Mouse (Mus musculus) midbrain, embryonic 11.5 days (tissue): ENCODE data around the gene Inka1. TPM values are rescaled to one million over a fixed set of nuclear protein-coding genes. Genes with fewer than 3 reads are reported as not detected.

Experiments
- ATAC-seq: fragments of 200-750 bp; cut with Nextera tagmentation; 2 replicates; pipeline ENCODE4 v1.8.0; 2017; ENCODE audit warnings: moderate TSS enrichment, moderate library complexity; ENCODE audit not compliant: low FRiP score
- DNase-seq: peaks from one replicate; pipeline ENCODE4 v3.0.0; 2015; ENCODE audit warnings: low spot score; ENCODE audit errors: missing footprints
- H3K27ac ChIP-seq: fragments of 300-500 bp; sonication (generic); 2 replicates; pipeline ENCODE4 v1.5.1; 2014; ENCODE audit warnings: low read depth, low read length
- H3K27me3 ChIP-seq: fragments of 300-500 bp; sonication (generic); 2 replicates; pipeline ENCODE4 v1.6.1; 2014; ENCODE audit warnings: mild to moderate bottlenecking, low read length, moderate library complexity, mixed read lengths; ENCODE audit not compliant: control insufficient read depth, insufficient read depth
- H3K36me3 ChIP-seq: fragments of 300-500 bp; sonication (generic); 2 replicates; pipeline ENCODE4 v1.6.1; 2014; ENCODE audit warnings: mild to moderate bottlenecking, low read length, moderate library complexity, mixed read lengths; ENCODE audit not compliant: control insufficient read depth, insufficient read depth
- H3K4me1 ChIP-seq: fragments of 300-500 bp; sonication (generic); 2 replicates; pipeline ENCODE4 v1.6.1; 2014; ENCODE audit warnings: low read length; ENCODE audit not compliant: control insufficient read depth, insufficient read depth
- H3K4me2 ChIP-seq: fragments of 300-500 bp; sonication (generic); 2 replicates; pipeline ENCODE4 v1.6.1; 2014; ENCODE audit warnings: mild to moderate bottlenecking, moderate library complexity
- H3K4me3 ChIP-seq: fragments of 300-500 bp; sonication (generic); 2 replicates; pipeline ENCODE4 v1.5.1; 2014; ENCODE audit warnings: low read depth, low read length
- H3K9ac ChIP-seq: fragments of 300-500 bp; sonication (generic); 2 replicates; pipeline ENCODE4 v1.6.1; 2014; ENCODE audit warnings: low read length
- H3K9me3 ChIP-seq: fragments of 300-500 bp; sonication (generic); 2 replicates; pipeline ENCODE4 v1.6.1; 2016; ENCODE audit warnings: low read length; ENCODE audit not compliant: control insufficient read depth
- WGBS: fragments of 180-500 bp; shearing (Covaris S2); extraction: QIAGEN DNeasy Blood & Tissue Kit; methylation state at CpG from one replicate; pipeline ENCODE4 v1.1.7; 2014; 5-methylcytosine and 5-hydroxymethylcytosine counted together
- polyA plus RNA-seq: library from polyadenylated mRNA; unstranded; fragments of >200 nt; fragmentation: Nextera tagmentation; extraction: Ambion mirVana; gene quantifications from 2 replicates; pipeline ENCODE4 v1.2.1, GENCODE M21; 2014

Inka1 gene
- polyA plus RNA-seq, 1 experiment from 2014 or later = 25.3 TPM

GRCm38 (mm10) chr9:108008041-108008440 is 22.4 kb upstream of the Inka1 start:
- no peak overlapping the region for H3K9ac ChIP-seq
- no peaks in the 10 kb centered on the region for H3K9me3 ChIP-seq
- H3K27me3 ChIP-seq = no peaks in the 10 kb centered on the region
- H3K4me1 ChIP-seq = peaks cover 9% of the 10 kb centered on the region
- DNase-seq (no peak), ATAC-seq (no peak)
- no peak overlapping the region for H3K27ac ChIP-seq
- H3K4me3 ChIP-seq = no peak overlapping the region
- peaks cover 3% of the 10 kb centered on the region; the same call in 1 of the 2 replicates for H3K36me3 ChIP-seq
- no peak overlapping the region for H3K4me2 ChIP-seq
- 91% methylated on average over 5 of the region's 5 CpGs for WGBS

GRCm38 (mm10) chr9:108003531-108003890 is 17.8 kb upstream of the Inka1 start:
- Histone ChIP-seq H3K4me1 (peaks cover 9% of the 10 kb centered on the region), H3K4me2 (peak overlapping the region; percentile 81), H3K4me3 (peak overlapping the region; percentile 75), H3K27ac (no peak overlapping the region), H3K9me3 (no peaks in the 10 kb centered on the region), H3K27me3 (no peaks in the 10 kb centered on the region), H3K9ac (peak overlapping the region; percentile 93), H3K36me3 (no peaks in the 10 kb centered on the region)
- no peak for DNase-seq
- WGBS = 25% methylated on average over 8 of the region's 8 CpGs
- ATAC-seq = no peak

GRCm38 (mm10) chr9:108002778-108003530 is 17.3 kb upstream of the Inka1 start:
- DNase-seq (peak; percentile 95), ATAC-seq (no peak)
- Histone ChIP-seq H3K4me1 (peaks cover 9% of the 10 kb centered on the region), H3K36me3 (no peaks in the 10 kb centered on the region), H3K9me3 (no peaks in the 10 kb centered on the region), H3K27me3 (no peaks in the 10 kb centered on the region), H3K9ac (peak overlapping the region; percentile 93), H3K4me3 (peak overlapping the region; percentile 75), H3K27ac (peak overlapping the region; percentile 73), H3K4me2 (peak overlapping the region; percentile 81)
- 1% methylated on average over 50 of the region's 50 CpGs for WGBS

GRCm38 (mm10) chr9:108001922-108002770 is 16.5 kb upstream of the Inka1 start, which contains the start of gene Ip6k1:
Gene Ip6k1, plus strand, starts transcription at chr9:108002501.
- ATAC-seq = peak; percentile 100
- peak within 1 kb of the TSS; percentile 75 for H3K4me3 ChIP-seq
- peak; percentile 100 for DNase-seq
- peaks cover 9% of the 10 kb centered on the region for H3K4me1 ChIP-seq
- under 1% methylated on average over 49 of the region's 51 CpGs for WGBS
- H3K27me3 ChIP-seq = no peaks in the 10 kb centered on the region
- no peaks in the 10 kb centered on the region for H3K36me3 ChIP-seq
- peak within 1 kb of the TSS; percentile 81 for H3K4me2 ChIP-seq
- H3K9me3 ChIP-seq = no peaks in the 10 kb centered on the region
- peak within 1 kb of the TSS; percentile 73 for H3K27ac ChIP-seq
- peak within 1 kb of the TSS; percentile 93 for H3K9ac ChIP-seq

GRCm38 (mm10) chr9:107996049-107996448 is 10.4 kb upstream of the Inka1 start, which contains the start of gene Gm20662:
Gene Gm20662, plus strand, starts transcription at chr9:107996349.
- DNase-seq (no peak), ATAC-seq (no peak)
- H3K4me1 ChIP-seq = no peaks in the 10 kb centered on the region
- no peak within 1 kb of the TSS for H3K4me2 ChIP-seq
- 95% methylated on average over 5 of the region's 5 CpGs for WGBS
- no peak within 1 kb of the TSS for H3K9ac ChIP-seq
- H3K4me3 ChIP-seq = no peak within 1 kb of the TSS
- H3K27ac ChIP-seq = no peak within 1 kb of the TSS
- H3K27me3 ChIP-seq = no peaks in the 10 kb centered on the region
- H3K9me3 ChIP-seq = no peaks in the 10 kb centered on the region
- no peaks in the 10 kb centered on the region for H3K36me3 ChIP-seq

- no peaks in the 10 kb centered on the region for H3K36me3 ChIP-seq
- no peaks in the 10 kb centered on the region for H3K4me1 ChIP-seq
- no peak overlapping the region for H3K27ac ChIP-seq
- 90% methylated on average over 21 of the region's 21 CpGs for WGBS
- H3K9ac ChIP-seq = no peak overlapping the region
- H3K9me3 ChIP-seq = no peaks in the 10 kb centered on the region
- no peaks in the 10 kb centered on the region for H3K27me3 ChIP-seq
- DNase-seq = no peak
- no peak overlapping the region for H3K4me3 ChIP-seq
- H3K4me2 ChIP-seq = no peak overlapping the region
- ATAC-seq = no peak
Measured at GRCm38 (mm10) chr9:107995513-107995912, 9.8 kb upstream of the Inka1 start.

GRCm38 (mm10) chr9:107994464-107994863 is 8.8 kb upstream of the Inka1 start:
- WGBS = 75% methylated on average over 2 of the region's 2 CpGs
- DNase-seq (no peak), ATAC-seq (no peak)
- Histone ChIP-seq H3K9me3 (no peaks in the 10 kb centered on the region), H3K36me3 (no peaks in the 10 kb centered on the region), H3K9ac (no peak overlapping the region), H3K27me3 (no peaks in the 10 kb centered on the region), H3K27ac (no peak overlapping the region), H3K4me1 (no peaks in the 10 kb centered on the region), H3K4me3 (no peak overlapping the region), H3K4me2 (no peak overlapping the region)

GRCm38 (mm10) chr9:107993013-107993412 is 7.3 kb upstream of the Inka1 start:
- H3K36me3 ChIP-seq = no peaks in the 10 kb centered on the region
- no peaks in the 10 kb centered on the region for H3K27me3 ChIP-seq
- DNase-seq (no peak), ATAC-seq (no peak)
- 81% methylated on average over 11 of the region's 11 CpGs for WGBS
- H3K4me1 ChIP-seq = no peaks in the 10 kb centered on the region
- no peak overlapping the region for H3K27ac ChIP-seq
- no peak overlapping the region for H3K4me3 ChIP-seq
- H3K9ac ChIP-seq = no peak overlapping the region
- H3K4me2 ChIP-seq = no peak overlapping the region
- no peaks in the 10 kb centered on the region for H3K9me3 ChIP-seq

- no peaks in the 10 kb centered on the region for H3K27me3 ChIP-seq
- H3K9ac ChIP-seq = no peak within 1 kb of the TSS
- DNase-seq (peak; percentile 41), ATAC-seq (no peak)
- H3K4me1 ChIP-seq = no peaks in the 10 kb centered on the region
- H3K4me3 ChIP-seq = no peak within 1 kb of the TSS
- no peaks in the 10 kb centered on the region for H3K36me3 ChIP-seq
- no peaks in the 10 kb centered on the region for H3K9me3 ChIP-seq
- no peak within 1 kb of the TSS for H3K27ac ChIP-seq
- WGBS = 89% methylated on average over 2 of the region's 2 CpGs
- no peak within 1 kb of the TSS for H3K4me2 ChIP-seq
Measured at GRCm38 (mm10) chr9:107992197-107992596, 6.5 kb upstream of the Inka1 start, which contains the start of gene Cdhr4. Gene Cdhr4, plus strand, starts transcription at chr9:107992497.
